In genomic region chr4:129556532-129557223, GRCm38 (mm10) we compare ENCODE assay signal across 9 mouse cellular contexts. TPM values are rescaled to one million over a fixed set of nuclear protein-coding genes. Genes with fewer than 3 reads are reported as not detected.
DNase-seq lines count a peak whose midpoint lies in the region; ATAC-seq and TF ChIP-seq lines count a peak whose summit lies in the region.
"Had no signal": no experiment of that assay in that cellular context is flagged by ENCODE, and none has a peak within 500 bp of the region (broad histone marks: within the 10 kb centered on the region; RNA-seq: fewer than 3 reads in every experiment).

No protein-coding gene starts in this region.

- H3K4me2 ChIP-seq in kidney, embryonic 14.5 days (replicated peaks; ENCODE audit: low read depth, low read length) = peak overlapping the region; percentile 77
- H3K4me2 ChIP-seq in limb, embryonic 14.5 days (replicated peaks; ENCODE audit: low read depth, low read length, severe bottlenecking) = peak overlapping the region; percentile 78
- peak overlapping the region; percentile 90 for H3K4me2 ChIP-seq in midbrain, embryonic 16.5 days (ENCODE audit: low read length)

- TF ChIP-seq CTCF in embryonic fibroblast, embryonic 13.5 days (IDR thresholded peaks at IDR 0.05; ENCODE audit: borderline replicate concordance, insufficient read depth, low read length) = no peak
- no peak for TF ChIP-seq CTCF in spleen, adult 2 months (IDR thresholded peaks at IDR 0.05; ENCODE audit: extremely low read depth, insufficient read depth, insufficient read length, insufficient replicate concordance)

- TF ChIP-seq POLR2A in embryonic fibroblast, embryonic 13.5 days (IDR thresholded peaks at IDR 0.05; ENCODE audit: low read depth, low read length) = peak; percentile 90
- TF ChIP-seq POLR2A in limb, embryonic 14.5 days (IDR thresholded peaks at IDR 0.05; ENCODE audit: borderline replicate concordance, extremely low read depth, insufficient read depth, insufficient read length) = 0 out of 2 replicates have a peak, but pooled peaks have one; percentile 11
- peak; percentile 53 for TF ChIP-seq POLR2A in spleen, adult 2 months (IDR thresholded peaks at IDR 0.05; ENCODE audit: low read depth, low read length)

- H3K27me3 ChIP-seq in kidney, embryonic 14.5 days (ENCODE audit: control insufficient read depth, insufficient read depth, low read length) = no peaks in the 10 kb centered on the region
- no peaks in the 10 kb centered on the region for H3K27me3 ChIP-seq in limb, embryonic 14.5 days (ENCODE audit: control insufficient read depth, insufficient read depth, low read length)
- H3K27me3 ChIP-seq in midbrain, embryonic 16.5 days (ENCODE audit: control insufficient read depth, insufficient read depth, low read depth, low read length) = no peaks in the 10 kb centered on the region
- no peaks in the 10 kb centered on the region for H3K27me3 ChIP-seq in spleen, adult 2 months (ENCODE audit: control insufficient read depth, insufficient read depth, low read length)
- H3K27me3 ChIP-seq: Patski had no signal

- DNase-seq in 416B (ENCODE audit: low read depth) = peak; percentile 93
- DNase-seq in brain, adult 2 months (ENCODE audit: low read depth, low spot score) = peak; percentile 91
- DNase-seq in heart, adult 9 months (ENCODE audit: low spot score in 2 of 2) = peak; percentile 77 to 84
- peak; percentile 92 for DNase-seq in limb, embryonic 14.5 days (ENCODE audit: low spot score)
- peak; percentile 50 to 86 for DNase-seq in spleen, adult 2 months (ENCODE audit: low read depth in 1 of 2, low spot score in 2 of 2)

- H3K9me3 ChIP-seq in kidney, embryonic 14.5 days (ENCODE audit: control insufficient read depth, low read length) = no peaks in the 10 kb centered on the region
- H3K9me3 ChIP-seq in limb, embryonic 14.5 days (ENCODE audit: control insufficient read depth, low read length) = no peaks in the 10 kb centered on the region
- no peaks in the 10 kb centered on the region for H3K9me3 ChIP-seq in midbrain, embryonic 16.5 days (replicated peaks; ENCODE audit: control insufficient read depth, low read length, poor library complexity, severe bottlenecking)

- no peaks in the 10 kb centered on the region for H3K36me3 ChIP-seq in kidney, embryonic 14.5 days (ENCODE audit: control insufficient read depth, insufficient read depth, low read length)
- no peaks in the 10 kb centered on the region for H3K36me3 ChIP-seq in limb, embryonic 14.5 days (ENCODE audit: control insufficient read depth, insufficient read depth, low read length)
- no peaks in the 10 kb centered on the region for H3K36me3 ChIP-seq in midbrain, embryonic 16.5 days (ENCODE audit: control insufficient read depth, insufficient read depth, low read length)
- no peaks in the 10 kb centered on the region for H3K36me3 ChIP-seq in spleen, adult 2 months (ENCODE audit: control insufficient read depth, insufficient read depth, low read length)

- ATAC-seq in kidney, embryonic 14.5 days (ENCODE audit: low FRiP score, low TSS enrichment) = peak; percentile 84
- ATAC-seq in limb, embryonic 14.5 days (ENCODE audit: low FRiP score, low read depth) = peak; percentile 91
- ATAC-seq in midbrain, embryonic 16.5 days = peak; percentile 74
- ATAC-seq: Patski had no signal

- peak overlapping the region; percentile 1 for H3K4me3 ChIP-seq in embryonic fibroblast, embryonic 13.5 days (ENCODE audit: insufficient read depth, low read length)
- H3K4me3 ChIP-seq in kidney, embryonic 14.5 days (ENCODE audit: low read length) = peak overlapping the region; percentile 48
- H3K4me3 ChIP-seq in limb, embryonic 14.5 days (replicated peaks; ENCODE audit: low read length) = peak overlapping the region; percentile 41
- H3K4me3 ChIP-seq in midbrain, embryonic 16.5 days (ENCODE audit: low read depth, low read length) = peak overlapping the region; percentile 54
- peak overlapping the region; percentile 69 for H3K4me3 ChIP-seq in spleen, adult 2 months (ENCODE audit: extremely low read depth, insufficient read depth, insufficient read length)

- H3K27ac ChIP-seq in embryonic fibroblast, embryonic 13.5 days (ENCODE audit: insufficient read depth, low read length) = no peak overlapping the region
- peak overlapping the region; percentile 39; the same call in 1 of the 2 replicates for H3K27ac ChIP-seq in kidney, embryonic 14.5 days (ENCODE audit: low read depth, low read length)
- peak overlapping the region; percentile 67 for H3K27ac ChIP-seq in limb, embryonic 14.5 days (replicated peaks; ENCODE audit: low read depth, low read length)
- H3K27ac ChIP-seq in midbrain, embryonic 16.5 days (ENCODE audit: low read length) = peak overlapping the region; percentile 83
- H3K27ac ChIP-seq in spleen, adult 2 months (ENCODE audit: insufficient read depth, low read length) = peak overlapping the region; percentile 60

- WGBS in kidney, embryonic 14.5 days = 5% methylated on average over 33 of the region's 33 CpGs
- 7% methylated on average over 33 of the region's 33 CpGs for WGBS in limb, embryonic 14.5 days
- 8% methylated on average over 31 of the region's 33 CpGs for WGBS in midbrain, embryonic 16.5 days
- WGBS in spleen, adult 2 months = 9% methylated on average over 32 of the region's 33 CpGs

- peak overlapping the region; percentile 47 for H3K9ac ChIP-seq in kidney, embryonic 14.5 days (ENCODE audit: low read depth, low read length)
- peak overlapping the region; percentile 51 for H3K9ac ChIP-seq in limb, embryonic 14.5 days (ENCODE audit: low read depth, low read length, severe bottlenecking)
- peak overlapping the region; percentile 73 for H3K9ac ChIP-seq in midbrain, embryonic 16.5 days (ENCODE audit: low read depth, low read length)

- no peaks in the 10 kb centered on the region for H3K4me1 ChIP-seq in embryonic fibroblast, embryonic 13.5 days (ENCODE audit: control insufficient read depth, insufficient read depth, low read length)
- peaks cover 6% of the 10 kb centered on the region; the same call in 1 of the 2 replicates for H3K4me1 ChIP-seq in kidney, embryonic 14.5 days (ENCODE audit: control insufficient read depth, insufficient read depth, low read length)
- peaks cover 12% of the 10 kb centered on the region; the same call in 1 of the 2 replicates for H3K4me1 ChIP-seq in limb, embryonic 14.5 days (ENCODE audit: control insufficient read depth, insufficient read depth, low read length)
- H3K4me1 ChIP-seq in midbrain, embryonic 16.5 days (ENCODE audit: control insufficient read depth, insufficient read depth, low read length) = peaks cover 13% of the 10 kb centered on the region
- peaks cover 24% of the 10 kb centered on the region; the same call in 1 of the 2 replicates for H3K4me1 ChIP-seq in spleen, adult 2 months (ENCODE audit: control insufficient read depth, insufficient read depth, insufficient read length)

RNA-seq across cellular contexts. Expression of gene Hdac1, which starts 14.2 kb away (rescaled TPM):
- polyA plus RNA-seq in embryonic fibroblast, embryonic 13.5 days (2011; ENCODE audit: insufficient read length, low read depth, missing spikeins) = 150 and 156 TPM in 2 replicates
- 245 and 265 TPM in 2 replicates for polyA plus RNA-seq in kidney, embryonic 14.5 days (2014; fragmentation: Nextera tagmentation; extraction: Ambion mirVana)
- 209 and 212 TPM in 2 replicates for polyA plus RNA-seq in limb, embryonic 14.5 days (2012; rRNA removed)
- polyA plus RNA-seq in limb, embryonic 14.5 days (2014; fragmentation: Nextera tagmentation; extraction: Ambion mirVana) = 201 and 225 TPM in 2 replicates
- polyA plus RNA-seq in midbrain, embryonic 16.5 days (2015; fragmentation: Nextera tagmentation; extraction: Ambion mirVana) = 74.7 and 83.2 TPM in 2 replicates
- 55.1 and 69.0 TPM in 2 replicates for polyA plus RNA-seq in spleen, adult 2 months (2012; rRNA removed)

RNA-seq across cellular contexts. Expression of gene Lck, which starts 16.8 kb away (rescaled TPM):
- 3.0 and 5.2 TPM in 2 replicates for polyA plus RNA-seq in embryonic fibroblast, embryonic 13.5 days (2011; ENCODE audit: insufficient read length, low read depth, missing spikeins)
- polyA plus RNA-seq in kidney, embryonic 14.5 days (2014; fragmentation: Nextera tagmentation; extraction: Ambion mirVana) = 11.4 and 14.1 TPM in 2 replicates
- 9.9 and 10.3 TPM in 2 replicates for polyA plus RNA-seq in limb, embryonic 14.5 days (2012; rRNA removed)
- 6.3 and 6.8 TPM in 2 replicates for polyA plus RNA-seq in limb, embryonic 14.5 days (2014; fragmentation: Nextera tagmentation; extraction: Ambion mirVana)
- 15.4 and 16.2 TPM in 2 replicates for polyA plus RNA-seq in midbrain, embryonic 16.5 days (2015; fragmentation: Nextera tagmentation; extraction: Ambion mirVana)
- 109 and 117 TPM in 2 replicates for polyA plus RNA-seq in spleen, adult 2 months (2012; rRNA removed)

RNA-seq across cellular contexts. Expression of gene Fam167b, which starts 21.7 kb away (rescaled TPM):
- polyA plus RNA-seq in embryonic fibroblast, embryonic 13.5 days (2011; ENCODE audit: insufficient read length, low read depth, missing spikeins) = not detected in 2 replicates
- 17.7 and 19.7 TPM in 2 replicates for polyA plus RNA-seq in kidney, embryonic 14.5 days (2014; fragmentation: Nextera tagmentation; extraction: Ambion mirVana)
- 7.3 and 8.2 TPM in 2 replicates for polyA plus RNA-seq in limb, embryonic 14.5 days (2012; rRNA removed)
- 4.1 and 5.3 TPM in 2 replicates for polyA plus RNA-seq in limb, embryonic 14.5 days (2014; fragmentation: Nextera tagmentation; extraction: Ambion mirVana)
- polyA plus RNA-seq in midbrain, embryonic 16.5 days (2015; fragmentation: Nextera tagmentation; extraction: Ambion mirVana) = 0.26 TPM in 1 of 2 replicates, not detected in the other
- 10.9 and 17.2 TPM in 2 replicates for polyA plus RNA-seq in spleen, adult 2 months (2012; rRNA removed)
- polyA plus RNA-seq: Patski had no signal

RNA-seq across cellular contexts. Expression of gene Marcksl1, which starts 43.3 kb away (rescaled TPM):
- polyA plus RNA-seq in embryonic fibroblast, embryonic 13.5 days (2011; ENCODE audit: insufficient read length, low read depth, missing spikeins) = 131 and 157 TPM in 2 replicates
- 823 and 993 TPM in 2 replicates for polyA plus RNA-seq in kidney, embryonic 14.5 days (2014; fragmentation: Nextera tagmentation; extraction: Ambion mirVana)
- 563 and 613 TPM in 2 replicates for polyA plus RNA-seq in limb, embryonic 14.5 days (2012; rRNA removed)
- polyA plus RNA-seq in limb, embryonic 14.5 days (2014; fragmentation: Nextera tagmentation; extraction: Ambion mirVana) = 648 and 776 TPM in 2 replicates
- 1,543 and 1,683 TPM in 2 replicates for polyA plus RNA-seq in midbrain, embryonic 16.5 days (2015; fragmentation: Nextera tagmentation; extraction: Ambion mirVana)
- polyA plus RNA-seq in spleen, adult 2 months (2012; rRNA removed) = 44.0 and 55.7 TPM in 2 replicates

RNA-seq across cellular contexts. Expression of gene Eif3i, which starts 43.8 kb away (rescaled TPM):
- 217 and 251 TPM in 2 replicates for polyA plus RNA-seq in embryonic fibroblast, embryonic 13.5 days (2011; ENCODE audit: insufficient read length, low read depth, missing spikeins)
- 340 and 401 TPM in 2 replicates for polyA plus RNA-seq in kidney, embryonic 14.5 days (2014; fragmentation: Nextera tagmentation; extraction: Ambion mirVana)
- 367 and 429 TPM in 2 replicates for polyA plus RNA-seq in limb, embryonic 14.5 days (2012; rRNA removed)
- 333 and 334 TPM in 2 replicates for polyA plus RNA-seq in limb, embryonic 14.5 days (2014; fragmentation: Nextera tagmentation; extraction: Ambion mirVana)
- 187 and 198 TPM in 2 replicates for polyA plus RNA-seq in midbrain, embryonic 16.5 days (2015; fragmentation: Nextera tagmentation; extraction: Ambion mirVana)
- polyA plus RNA-seq in spleen, adult 2 months (2012; rRNA removed) = 185 and 203 TPM in 2 replicates

Comparison
In these comparisons a context has a peak if more than half of its experiments do, and no peak if none do; other contexts are left out.
1. H3K4me3 ChIP-seq: peak in every context shown above with its lines; median percentile 69 in spleen, adult 2 months; 54 in midbrain, embryonic 16.5 days; 48 in kidney, embryonic 14.5 days; 41 in limb, embryonic 14.5 days; 1 in embryonic fibroblast, embryonic 13.5 days.
2. POLR2A ChIP-seq: peak in every context shown above with its lines; median percentile 90 in embryonic fibroblast, embryonic 13.5 days; 53 in spleen, adult 2 months; 11 in limb, embryonic 14.5 days.